Mouse (Mus musculus): ENCODE measurements at regions not wholly inside any gene's neighbourhood (a gene's known extent, or its start where the extent isn't known, plus 50 kb on each side); places are given as distances from the start of the nearest gene placed in this dataset.

DNA sequence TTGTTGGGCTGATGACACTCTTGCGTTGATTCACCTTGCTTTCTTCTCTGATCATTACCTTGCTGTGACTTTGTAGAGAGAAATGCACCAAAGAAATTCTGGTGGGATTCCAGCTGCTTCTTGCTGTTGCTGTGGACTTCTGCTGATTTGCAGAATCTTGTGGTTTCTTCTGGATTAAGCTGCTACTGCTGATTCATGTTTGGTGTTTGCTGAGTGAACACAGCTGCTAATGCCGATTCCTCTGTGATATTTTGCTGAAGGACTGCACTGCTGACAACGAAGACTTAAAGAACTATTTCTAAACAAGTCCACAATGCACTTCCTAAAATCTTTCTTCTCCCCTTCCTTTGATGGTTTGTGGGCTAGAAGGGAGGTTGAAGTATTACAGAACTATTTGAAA lies 106.5 kb upstream of the Fbxo11 start:
- TF ChIP-seq POLR2A (IDR thresholded peaks at IDR 0.05; ENCODE audit: insufficient read length, low read depth) (no peak), MAX (IDR thresholded peaks at IDR 0.05; ENCODE audit: low read depth) (no peak), USF1 (IDR thresholded peaks at IDR 0.05; ENCODE audit: low read depth) (no peak)

All from myocyte (in vitro differentiated cells).